Mouse (Mus musculus): ENCODE data around the gene Lrrc75a.

DNA sequence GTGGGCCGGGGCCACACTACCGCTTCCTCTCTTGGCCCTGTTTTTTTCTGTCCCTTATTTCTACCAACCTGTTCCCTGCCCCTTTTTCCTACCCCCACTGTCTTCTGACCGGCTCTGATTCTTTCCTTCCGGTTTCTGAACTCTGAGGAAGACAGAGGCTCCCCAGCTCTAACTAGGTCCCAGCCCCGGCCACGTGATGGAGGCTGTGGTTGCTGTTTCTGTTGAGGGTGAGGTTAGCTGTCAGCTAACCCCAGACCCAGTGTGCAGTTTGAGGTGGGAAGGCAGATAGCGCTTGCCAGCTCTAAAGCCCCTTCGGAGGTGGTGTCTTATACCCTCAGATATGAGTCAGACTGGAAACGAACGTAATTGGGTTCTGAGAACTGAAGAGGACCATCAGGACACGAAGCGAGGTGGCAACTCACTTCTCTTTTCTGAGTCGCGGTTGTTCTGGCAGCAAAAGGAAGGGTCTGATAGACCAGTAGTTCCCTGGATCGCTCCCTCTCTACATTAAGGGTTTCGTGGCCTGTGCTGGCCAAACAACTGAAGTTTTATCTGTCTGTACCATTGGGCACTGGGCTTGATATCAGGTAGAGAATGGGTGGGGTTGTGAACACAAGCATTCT is 71.7 kb downstream of the Lrrc75a start:
- TF ChIP-seq CTCF (IDR thresholded peaks at IDR 0.05; ENCODE audit: control insufficient read depth, insufficient read depth, low read length) (no peak), POLR2A (IDR thresholded peaks at IDR 0.05; ENCODE audit: borderline replicate concordance, control insufficient read depth, low read depth, low read length) (no peak)

Data from bone marrow, adult 2 months (tissue).